Comparison of ENCODE assay signal across 13 mouse cellular contexts in genomic region chr6:144643601-144644000, GRCm38 (mm10).
"Had no signal": no experiment of that assay in that cellular context is flagged by ENCODE, and none has a peak within 500 bp of the region (broad histone marks: within the 10 kb centered on the region; RNA-seq: fewer than 3 reads in every experiment).

No protein-coding gene starts in this region.

- H3K27me3 ChIP-seq: hindbrain, embryonic 13.5 days; liver, embryonic 15.5 days; midbrain, embryonic 15.5 days; neural tube, embryonic 12.5 days had no signal

- H3K9me3 ChIP-seq: hindbrain, embryonic 13.5 days; limb, embryonic 10.5 days; liver, embryonic 15.5 days; midbrain, embryonic 15.5 days; neural tube, embryonic 12.5 days had no signal

- H3K4me3 ChIP-seq: hindbrain, embryonic 13.5 days; left cerebral cortex, adult 2 months; limb, embryonic 10.5 days; liver, embryonic 15.5 days; megakaryocyte, embryonic 14.5 days; midbrain, embryonic 15.5 days; neural tube, embryonic 12.5 days had no signal

- DNase-seq: lung, postnatal 10 days; thymus, postnatal 4 days had no signal

- H3K27ac ChIP-seq: hindbrain, embryonic 13.5 days; hindbrain, postnatal 0 days; left cerebral cortex, adult 2 months; limb, embryonic 10.5 days; liver, embryonic 15.5 days; macrophage; midbrain, embryonic 15.5 days; neural tube, embryonic 12.5 days; stomach, postnatal 0 days had no signal

- H3K36me3 ChIP-seq: hindbrain, embryonic 13.5 days; limb, embryonic 10.5 days; liver, embryonic 15.5 days; midbrain, embryonic 15.5 days; neural tube, embryonic 12.5 days had no signal

- ATAC-seq: hindbrain, postnatal 0 days; midbrain, embryonic 15.5 days had no signal

- H3K9ac ChIP-seq: hindbrain, embryonic 13.5 days; liver, embryonic 15.5 days; midbrain, embryonic 15.5 days; neural tube, embryonic 12.5 days had no signal

- H3K4me2 ChIP-seq: hindbrain, embryonic 13.5 days; liver, embryonic 15.5 days; midbrain, embryonic 11.5 days; midbrain, embryonic 15.5 days; neural tube, embryonic 12.5 days had no signal
